Mouse (Mus musculus): Measurements from ENCODE around the gene Car15. TPM values are rescaled to one million over a fixed set of nuclear protein-coding genes. Genes with fewer than 3 reads are reported as not detected.

The Car15 gene
- polyA plus RNA-seq, 1 experiment, result 1.3 TPM

- H3K4me3 ChIP-seq (ENCODE audit: insufficient read depth, low read length), result peak overlapping the region; percentile 16; the same call in 1 of the 2 replicates
- no peak overlapping the region for H3K27ac ChIP-seq (ENCODE audit: insufficient read depth, low read depth, low read length)
- H3K4me1 ChIP-seq (ENCODE audit: control insufficient read depth, insufficient read depth, low read length), result peaks cover 3% of the 10 kb centered on the region; the same call in 1 of the 2 replicates
- TF ChIP-seq POLR2A (IDR thresholded peaks at IDR 0.05; ENCODE audit: borderline replicate concordance, low read depth, low read length) (no peak), CTCF (IDR thresholded peaks at IDR 0.05; ENCODE audit: low read depth, low read length) (no peak)
Measured at GRCm38 (mm10) chr16:17796519-17796918, 41.6 kb downstream of the Car15 start.

DNA sequence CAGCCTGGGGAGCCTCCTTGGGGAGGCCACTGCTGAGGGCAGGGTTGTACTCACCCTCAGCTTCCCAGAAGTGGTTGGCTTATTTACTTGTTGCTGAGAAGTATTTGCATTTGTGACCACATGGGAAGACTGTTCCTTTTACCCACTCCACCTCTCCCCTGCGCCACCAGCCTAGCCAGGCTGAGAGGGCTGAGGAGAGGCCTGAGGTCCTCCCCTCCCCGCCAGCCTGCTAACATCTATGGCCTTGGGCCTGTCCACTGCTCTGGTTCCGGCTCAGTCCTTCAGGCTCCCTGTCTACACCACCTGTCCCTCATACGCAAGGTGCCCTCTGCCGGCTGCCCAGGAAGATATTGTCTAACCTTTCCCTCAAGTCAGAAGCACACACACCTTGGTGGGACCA, 42.5 kb downstream of the Car15 start:
- H3K27ac ChIP-seq (ENCODE audit: insufficient read depth, low read depth, low read length), result no peak overlapping the region
- TF ChIP-seq CTCF (IDR thresholded peaks at IDR 0.05; ENCODE audit: low read depth, low read length) (no peak), POLR2A (IDR thresholded peaks at IDR 0.05; ENCODE audit: borderline replicate concordance, low read depth, low read length) (no peak)
- H3K4me3 ChIP-seq (ENCODE audit: insufficient read depth, low read length), result no peak overlapping the region
- H3K4me1 ChIP-seq (ENCODE audit: control insufficient read depth, insufficient read depth, low read length), result peaks cover 3% of the 10 kb centered on the region; the same call in 1 of the 2 replicates

- Histone ChIP-seq H3K27ac (ENCODE audit: insufficient read depth, low read depth, low read length) (no peak overlapping the region), H3K4me3 (ENCODE audit: insufficient read depth, low read length) (no peak overlapping the region), H3K4me1 (ENCODE audit: control insufficient read depth, insufficient read depth, low read length) (peaks cover 3% of the 10 kb centered on the region; the same call in 1 of the 2 replicates)
- TF ChIP-seq POLR2A (IDR thresholded peaks at IDR 0.05; ENCODE audit: borderline replicate concordance, low read depth, low read length), result no peak
- no peak for TF ChIP-seq CTCF (IDR thresholded peaks at IDR 0.05; ENCODE audit: low read depth, low read length)
Measured at GRCm38 (mm10) chr16:17794047-17794446, 44.1 kb downstream of the Car15 start.

- TF ChIP-seq CTCF (IDR thresholded peaks at IDR 0.05; ENCODE audit: low read depth, low read length) (no peak), POLR2A (IDR thresholded peaks at IDR 0.05; ENCODE audit: borderline replicate concordance, low read depth, low read length) (no peak)
- Histone ChIP-seq H3K4me1 (ENCODE audit: control insufficient read depth, insufficient read depth, low read length) (peaks cover 3% of the 10 kb centered on the region; the same call in 1 of the 2 replicates), H3K4me3 (ENCODE audit: insufficient read depth, low read length) (no peak overlapping the region), H3K27ac (ENCODE audit: insufficient read depth, low read depth, low read length) (no peak overlapping the region)
Measured at GRCm38 (mm10) chr16:17792728-17793127, 45.4 kb downstream of the Car15 start.

DNA sequence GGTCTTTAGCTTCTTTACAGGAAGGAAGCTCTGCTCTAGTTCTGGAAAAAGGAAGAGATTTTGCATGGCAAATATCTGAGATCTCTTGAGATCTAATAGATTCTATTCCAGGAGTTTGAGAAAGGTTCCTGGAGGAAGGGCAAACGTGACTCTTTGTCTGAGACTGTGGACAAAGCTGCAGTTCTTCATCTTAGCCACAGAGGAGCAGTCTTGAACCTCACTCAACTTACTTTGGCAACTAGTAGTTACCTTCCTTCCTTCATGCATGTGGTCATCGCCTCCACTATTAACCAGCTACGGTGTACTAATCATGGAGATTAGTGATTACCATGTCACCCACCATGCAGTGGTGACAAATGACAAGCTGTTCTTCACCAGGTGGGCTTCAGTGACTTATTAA, 52.8 kb downstream of the Car15 start:
- no peak for TF ChIP-seq POLR2A (IDR thresholded peaks at IDR 0.05; ENCODE audit: borderline replicate concordance, low read depth, low read length)
- no peak for TF ChIP-seq CTCF (IDR thresholded peaks at IDR 0.05; ENCODE audit: low read depth, low read length)
- H3K4me1 ChIP-seq (ENCODE audit: control insufficient read depth, insufficient read depth, low read length), result 0 out of 2 replicates have a peak, but pooled peaks cover 2% of the 10 kb centered on the region
- no peak overlapping the region for H3K4me3 ChIP-seq (ENCODE audit: insufficient read depth, low read length)
- no peak overlapping the region for H3K27ac ChIP-seq (ENCODE audit: insufficient read depth, low read depth, low read length)

Other genes starting within 250 kb of the Car15 start
- 19.5 and 22.6 TPM in 2 replicates for gene Smpd4, start 219.0 kb downstream of the Car15 start, polyA plus RNA-seq (2012; ENCODE audit: insufficient read depth, insufficient read length, missing spikeins)
- gene Ccdc74a, start 191.9 kb downstream of the Car15 start, polyA plus RNA-seq (2012; ENCODE audit: insufficient read depth, insufficient read length, missing spikeins), result not detected in 2 replicates
- gene Med15, start 105.5 kb downstream of the Car15 start, polyA plus RNA-seq (2012; ENCODE audit: insufficient read depth, insufficient read length, missing spikeins), result 82.4 and 105 TPM in 2 replicates
- 9.3 and 12.4 TPM in 2 replicates for gene Klhl22, start 78.7 kb downstream of the Car15 start, polyA plus RNA-seq (2012; ENCODE audit: insufficient read depth, insufficient read length, missing spikeins)
- gene Scarf2, start 41.1 kb downstream of the Car15 start, polyA plus RNA-seq (2012; ENCODE audit: insufficient read depth, insufficient read length, missing spikeins), result 0.86 and 1.7 TPM in 2 replicates
- not detected in 2 replicates for gene B830017H08Rik, start 5.2 kb downstream of the Car15 start, polyA plus RNA-seq (2012; ENCODE audit: insufficient read depth, insufficient read length, missing spikeins)
- not detected in 2 replicates for gene Gm20518, start 53.3 kb upstream of the Car15 start, polyA plus RNA-seq (2012; ENCODE audit: insufficient read depth, insufficient read length, missing spikeins)
- gene Tssk1, start 55.9 kb upstream of the Car15 start, polyA plus RNA-seq (2012; ENCODE audit: insufficient read depth, insufficient read length, missing spikeins), result not detected in 2 replicates
- 23.2 and 29.4 TPM in 2 replicates for gene Dgcr2, start 60.2 kb upstream of the Car15 start, polyA plus RNA-seq (2012; ENCODE audit: insufficient read depth, insufficient read length, missing spikeins)
- not detected in 2 replicates for gene Tssk2, start 60.3 kb upstream of the Car15 start, polyA plus RNA-seq (2012; ENCODE audit: insufficient read depth, insufficient read length, missing spikeins)
- gene Ess2, start 73.0 kb upstream of the Car15 start, polyA plus RNA-seq (2012; ENCODE audit: insufficient read depth, insufficient read length, missing spikeins), result 20.1 and 27.1 TPM in 2 replicates
- not detected in 2 replicates for gene Gsc2, start 76.7 kb upstream of the Car15 start, polyA plus RNA-seq (2012; ENCODE audit: insufficient read depth, insufficient read length, missing spikeins)
- 53.5 and 59.4 TPM in 2 replicates for gene Slc25a1, start 89.9 kb upstream of the Car15 start, polyA plus RNA-seq (2012; ENCODE audit: insufficient read depth, insufficient read length, missing spikeins)
- not detected in 2 replicates for gene Vpreb2, start 142.1 kb upstream of the Car15 start, polyA plus RNA-seq (2012; ENCODE audit: insufficient read depth, insufficient read length, missing spikeins)
- gene Dgcr6, start 214.5 kb upstream of the Car15 start, polyA plus RNA-seq (2012; ENCODE audit: insufficient read depth, insufficient read length, missing spikeins), result 23.0 and 26.4 TPM in 2 replicates

Data from bone marrow macrophage, adult 2 months (primary cell).